Mouse (Mus musculus) kidney, adult 2 months (tissue): ENCODE results near the gene Myo18b.

ENCODE experiments used
- CTCF ChIP-seq: fragments of 200-500 bp; conservative IDR thresholded peaks from 2 replicates; pipeline ENCODE4 v1.5.1; 2011; ENCODE audit warnings: low read depth, mild to moderate bottlenecking, control low read depth, low read length, moderate library complexity, mixed read lengths; ENCODE audit not compliant: insufficient read depth, insufficient read length
- POLR2A ChIP-seq: fragments of 200-500 bp; IDR thresholded peaks from one replicate; pipeline ENCODE4 v1.6.1; 2011; ENCODE audit warnings: low read depth, low read length, control low read depth

DNA sequence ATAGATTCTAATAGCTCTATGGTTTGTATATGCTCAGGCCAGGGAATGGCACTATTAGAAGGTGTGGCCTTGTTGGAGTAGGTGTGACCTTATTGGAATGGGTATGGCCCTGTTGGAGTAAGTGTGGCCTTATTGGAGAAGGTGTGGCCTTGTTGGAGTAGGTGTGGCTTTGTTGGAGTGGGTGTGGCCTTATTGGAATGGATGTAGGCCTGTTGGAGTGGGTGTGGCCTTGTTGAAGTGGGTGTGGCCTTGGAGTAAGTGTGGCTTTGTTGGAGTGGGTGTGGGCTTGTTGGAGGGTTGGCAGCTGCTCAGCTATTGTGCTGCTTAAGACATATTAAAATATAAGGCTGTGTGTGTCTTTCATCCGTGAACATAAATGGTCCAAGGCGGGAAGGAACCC is 249.3 kb downstream of the Myo18b start:
- no peak for TF ChIP-seq CTCF
- TF ChIP-seq POLR2A, result no peak
